Mouse (Mus musculus) liver, postnatal 0 days (tissue): ENCODE measurements around the gene Fdps.

Experiments
- CTCF ChIP-seq: sonication (generic); IDR thresholded peaks from 2 replicates; pipeline ENCODE4 v1.5.1; 2016; ENCODE audit warnings: antibody characterized with exemption, low read depth
- EP300 ChIP-seq: IDR thresholded peaks from 2 replicates; pipeline ENCODE4 v1.6.1; 2016; ENCODE audit warnings: antibody characterized with exemption, low read depth, mild to moderate bottlenecking

DNA sequence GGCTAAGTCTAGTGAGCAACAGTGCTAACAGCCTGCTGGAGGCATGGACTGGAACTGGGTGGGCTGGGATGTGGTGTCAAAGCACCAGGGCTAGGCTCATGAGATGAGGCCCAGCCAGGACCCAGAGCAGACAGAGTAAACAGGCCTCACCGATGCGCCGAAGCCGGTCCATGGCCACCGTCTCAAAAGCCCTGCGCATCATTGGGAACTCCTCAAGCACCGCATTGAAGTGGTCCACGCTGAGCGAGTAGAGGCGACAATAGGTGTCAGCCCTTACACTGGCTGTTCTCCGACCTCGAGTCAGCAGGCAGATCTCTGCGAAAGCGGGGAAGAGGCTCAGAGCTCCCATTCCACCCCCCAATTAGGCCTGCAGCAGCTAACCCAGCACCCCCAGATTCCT lies 46.8 kb upstream of the Fdps start:
- TF ChIP-seq CTCF (no peak), EP300 (no peak)
